8 mouse cellular contexts compared by ENCODE assay signal in the genomic region with DNA sequence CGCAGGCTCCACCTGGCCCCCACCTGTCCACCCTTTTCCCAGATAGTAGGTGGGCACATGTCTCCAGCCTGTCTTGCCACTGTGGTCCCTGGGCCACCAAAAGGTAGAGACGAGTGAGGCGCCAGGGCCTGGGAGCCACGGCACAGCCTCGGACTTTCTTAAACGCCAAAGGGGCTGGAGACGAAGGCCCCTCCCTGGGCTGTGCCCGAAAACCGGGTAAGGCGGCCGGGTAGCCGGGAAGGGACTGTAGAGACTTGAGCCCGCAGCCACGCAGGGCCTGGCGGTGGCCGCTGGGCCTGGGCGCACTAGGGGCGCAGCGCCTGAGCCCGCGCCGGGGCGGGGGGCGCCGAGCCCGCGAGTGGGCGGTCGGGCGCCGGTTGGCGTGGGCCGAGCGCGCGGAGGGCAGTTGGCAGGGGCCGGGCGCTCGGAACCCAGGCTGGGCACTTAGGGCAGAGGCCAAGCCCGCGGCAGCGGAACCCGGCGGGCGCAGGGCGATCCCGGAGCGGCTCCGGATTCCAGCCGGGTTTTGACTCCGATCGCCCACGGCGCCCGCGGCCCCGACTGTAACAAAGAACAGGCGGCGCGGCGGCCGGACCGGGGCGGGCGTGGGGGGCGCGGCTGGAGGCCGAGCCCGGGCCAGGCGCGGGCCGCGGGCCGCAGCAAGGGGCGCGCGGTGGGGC. TPM values are rescaled to one million over a fixed set of nuclear protein-coding genes. Genes with fewer than 3 reads are reported as not detected.
DNase-seq lines count a peak whose midpoint lies in the region; ATAC-seq and TF ChIP-seq lines count a peak whose summit lies in the region.

No protein-coding gene starts in this region.

- H3K4me2 ChIP-seq in forebrain, embryonic 14.5 days (ENCODE audit: low read length), result peak overlapping the region; percentile 76
- peak overlapping the region; percentile 73 for H3K4me2 ChIP-seq in liver, embryonic 16.5 days (ENCODE audit: low read depth, low read length)
- H3K4me2 ChIP-seq in neural tube, embryonic 12.5 days (replicated peaks), result peak overlapping the region; percentile 80
- peak overlapping the region; percentile 84 for H3K4me2 ChIP-seq in stomach, postnatal 0 days (replicated peaks; ENCODE audit: low read depth)

- peak overlapping the region; percentile 89 for H3K4me3 ChIP-seq in forebrain, embryonic 14.5 days (ENCODE audit: low read depth, low read length)
- peak overlapping the region; percentile 93 for H3K4me3 ChIP-seq in liver, embryonic 16.5 days (ENCODE audit: low read depth, low read length)
- peak overlapping the region; percentile 83 for H3K4me3 ChIP-seq in neural tube, embryonic 12.5 days
- peak overlapping the region; percentile 92 for H3K4me3 ChIP-seq in stomach, postnatal 0 days (ENCODE audit: low read depth, low read length)

- DNase-seq in ES-CJ7 (ENCODE audit: low read depth, low spot score), result peak; percentile 51
- DNase-seq in cerebellum, adult 11 months, result peak; percentile 85
- peak; percentile 86 for DNase-seq in forebrain, embryonic 14.5 days (ENCODE audit: low spot score)
- peak; percentile 90 to 91 for DNase-seq in heart, postnatal 14 days
- DNase-seq in large intestine, adult 2 months (ENCODE audit: low read depth, low spot score), result peak; percentile 40
- DNase-seq in stomach, postnatal 0 days (ENCODE audit: low spot score), result peak; percentile 92

- ATAC-seq in forebrain, embryonic 14.5 days, result peak; percentile 93
- peak; percentile 80 for ATAC-seq in liver, embryonic 16.5 days (ENCODE audit: low read depth)
- peak; percentile 94 for ATAC-seq in neural tube, embryonic 12.5 days (ENCODE audit: low FRiP score, low read depth)
- peak; percentile 96 for ATAC-seq in stomach, postnatal 0 days (ENCODE audit: low FRiP score, low TSS enrichment)

- intact Hi-C loops in heart, postnatal 14 days (cut with DNase I), result loop anchor here (2.0 to 5.0 kb wide), 4 partner anchors 46 to 231 kb away; a partner anchor contains a TSS

- H3K9ac ChIP-seq in forebrain, embryonic 14.5 days (ENCODE audit: low read length), result peak overlapping the region; percentile 96
- H3K9ac ChIP-seq in liver, embryonic 16.5 days (ENCODE audit: low read depth, low read length), result peak overlapping the region; percentile 96
- H3K9ac ChIP-seq in neural tube, embryonic 12.5 days, result peak overlapping the region; percentile 95
- peak overlapping the region; percentile 99 for H3K9ac ChIP-seq in stomach, postnatal 0 days (ENCODE audit: low read length)

- peak; percentile 48 for TF ChIP-seq EP300 in stomach, postnatal 0 days (optimal IDR thresholded peaks at IDR 0.05)

- no peaks in the 10 kb centered on the region for H3K9me3 ChIP-seq in forebrain, embryonic 14.5 days (replicated peaks; ENCODE audit: control insufficient read depth, low read length)
- H3K9me3 ChIP-seq in liver, embryonic 16.5 days (replicated peaks; ENCODE audit: control insufficient read depth, low read length), result no peaks in the 10 kb centered on the region
- H3K9me3 ChIP-seq in neural tube, embryonic 12.5 days, result no peaks in the 10 kb centered on the region
- no peaks in the 10 kb centered on the region for H3K9me3 ChIP-seq in stomach, postnatal 0 days (ENCODE audit: control insufficient read depth, low read length)

- 0 out of 2 replicates have a peak, but pooled peaks cover 4% of the 10 kb centered on the region for H3K36me3 ChIP-seq in forebrain, embryonic 14.5 days (ENCODE audit: control insufficient read depth, insufficient read depth, low read length)
- H3K36me3 ChIP-seq in liver, embryonic 16.5 days (ENCODE audit: control insufficient read depth, insufficient read depth), result no peaks in the 10 kb centered on the region
- peaks cover 3% of the 10 kb centered on the region; the same call in 1 of the 2 replicates for H3K36me3 ChIP-seq in neural tube, embryonic 12.5 days
- H3K36me3 ChIP-seq in stomach, postnatal 0 days (ENCODE audit: control insufficient read depth, insufficient read depth, low read length), result no peaks in the 10 kb centered on the region

- H3K4me1 ChIP-seq in forebrain, embryonic 14.5 days (ENCODE audit: control insufficient read depth, insufficient read depth, low read length), result peaks cover 12% of the 10 kb centered on the region
- H3K4me1 ChIP-seq in liver, embryonic 16.5 days (ENCODE audit: control insufficient read depth, low read depth, low read length), result peaks cover 18% of the 10 kb centered on the region
- peaks cover 20% of the 10 kb centered on the region for H3K4me1 ChIP-seq in neural tube, embryonic 12.5 days
- H3K4me1 ChIP-seq in stomach, postnatal 0 days (replicated peaks; ENCODE audit: control insufficient read depth, insufficient read depth), result no peaks in the 10 kb centered on the region

- H3K27ac ChIP-seq in forebrain, embryonic 14.5 days (ENCODE audit: low read depth, low read length), result peak overlapping the region; percentile 99
- peak overlapping the region; percentile 91 for H3K27ac ChIP-seq in liver, embryonic 16.5 days (ENCODE audit: low read length)
- H3K27ac ChIP-seq in neural tube, embryonic 12.5 days, result peak overlapping the region; percentile 96
- peak overlapping the region; percentile 99 for H3K27ac ChIP-seq in stomach, postnatal 0 days (replicated peaks)

- no peaks in the 10 kb centered on the region for H3K27me3 ChIP-seq in forebrain, embryonic 14.5 days (replicated peaks; ENCODE audit: control insufficient read depth, insufficient read depth, low read length)
- no peaks in the 10 kb centered on the region for H3K27me3 ChIP-seq in liver, embryonic 16.5 days (ENCODE audit: control insufficient read depth, insufficient read depth, low read depth, low read length)
- H3K27me3 ChIP-seq in neural tube, embryonic 12.5 days (replicated peaks), result no peaks in the 10 kb centered on the region
- H3K27me3 ChIP-seq in stomach, postnatal 0 days (ENCODE audit: control insufficient read depth, insufficient read depth, low read length), result no peaks in the 10 kb centered on the region

- under 1% methylated on average over 65 of the region's 77 CpGs for WGBS in forebrain, embryonic 14.5 days
- under 1% methylated on average over 75 of the region's 77 CpGs for WGBS in large intestine, adult 2 months
- WGBS in liver, embryonic 16.5 days (ENCODE audit: insufficient replicate concordance), result under 1% methylated on average over 71 of the region's 77 CpGs
- 1% methylated on average over 73 of the region's 77 CpGs for WGBS in neural tube, embryonic 12.5 days
- WGBS in stomach, postnatal 0 days, result under 1% methylated on average over 63 of the region's 77 CpGs

- TF ChIP-seq CTCF in stomach, postnatal 0 days (IDR thresholded peaks at IDR 0.05; ENCODE audit: low read depth), result no peak

RNA-seq across cellular contexts. Expression of a gene that starts 0.4 kb away (rescaled TPM):
- polyA plus RNA-seq in forebrain, embryonic 14.5 days (2014; fragmentation: Nextera tagmentation; extraction: Ambion mirVana), result 9.5 and 12.1 TPM in 2 replicates
- 1 to 10 TPM; 5.7 to 7.6 TPM for total RNA-seq in heart, postnatal 14 days (2021)
- polyA plus RNA-seq in large intestine, adult 2 months (2012; rRNA removed), result 5.1 and 10.8 TPM in 2 replicates
- 2.7 and 3.2 TPM in 2 replicates for polyA plus RNA-seq in liver, embryonic 16.5 days (2015; fragmentation: Nextera tagmentation; extraction: Ambion mirVana)
- polyA plus RNA-seq in neural tube, embryonic 12.5 days (2016; fragmentation: Nextera tagmentation; extraction: Ambion mirVana), result 14.7 and 14.8 TPM in 2 replicates
- polyA plus RNA-seq in stomach, postnatal 0 days (2015; fragmentation: Nextera tagmentation; extraction: Ambion mirVana), result 2.2 and 2.4 TPM in 2 replicates

Comparison
In these comparisons a context has a peak if more than half of its experiments do, and no peak if none do; other contexts are left out.
1. Peak in every context shown above with its lines: DNase-seq, ATAC-seq, H3K4me3 ChIP-seq and H3K27ac ChIP-seq.
2. DNase-seq: peak in every context shown above with its lines; median percentile 92 in stomach, postnatal 0 days; 90 in heart, postnatal 14 days; 86 in forebrain, embryonic 14.5 days; 85 in cerebellum, adult 11 months; 51 in ES-CJ7; 40 in large intestine, adult 2 months.